Mouse (Mus musculus) adrenal gland, adult 10 weeks (tissue): ENCODE measurements around the gene Ube2l6. TPM values are rescaled to one million over a fixed set of nuclear protein-coding genes. Genes with fewer than 3 reads are reported as not detected.

Experiments
- polyA plus RNA-seq: library from polyadenylated mRNA; stranded (reverse); fragments of 350-450 nt; fragmentation: Illumina TruSeq; extraction: RNeasy Lipid Tissue Mini Kit (QIAGEN cat#74804); gene quantifications from one replicate; pipeline ENCODE4 v1.2.3, GENCODE M21; 2014; ENCODE audit warnings: low read depth, low replicate concordance

Ube2l6 gene
- 24.4 TPM for polyA plus RNA-seq

GRCm38 (mm10) chr2:84798493-84798921 is at the start of gene Ube2l6:
Gene Ube2l6 (plus strand): TSS chr2:84798828.

DNA sequence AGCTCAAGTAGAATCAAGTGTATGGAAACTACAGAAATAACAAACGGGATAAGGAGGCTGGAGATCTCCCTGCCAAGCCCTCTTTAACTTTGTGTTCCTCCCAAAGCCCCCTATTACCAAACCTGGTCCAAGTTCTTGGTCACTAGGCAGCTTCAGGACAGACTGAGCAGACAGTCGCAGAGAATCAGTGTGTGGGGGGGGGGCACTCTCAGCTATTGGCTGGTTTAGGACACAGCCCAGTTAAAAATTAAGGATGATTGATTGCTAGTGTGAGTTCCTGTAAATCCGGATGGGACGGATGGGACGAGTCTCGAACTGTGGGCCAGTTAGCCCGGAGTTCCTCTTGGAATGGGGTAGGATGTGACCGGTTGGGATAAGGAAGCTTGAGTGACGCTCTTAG is 23.4 kb upstream of the Ube2l6 start, which contains the start of gene Serping1:
Serping1 (minus strand) TSS at position 204 of the 400 bp plus-strand sequence.

GRCm38 (mm10) chr2:84822552-84822951 is 23.9 kb downstream of the Ube2l6 start, which contains the start of gene Smtnl1:
Gene Smtnl1 (minus strand): TSS chr2:84822652.

DNA sequence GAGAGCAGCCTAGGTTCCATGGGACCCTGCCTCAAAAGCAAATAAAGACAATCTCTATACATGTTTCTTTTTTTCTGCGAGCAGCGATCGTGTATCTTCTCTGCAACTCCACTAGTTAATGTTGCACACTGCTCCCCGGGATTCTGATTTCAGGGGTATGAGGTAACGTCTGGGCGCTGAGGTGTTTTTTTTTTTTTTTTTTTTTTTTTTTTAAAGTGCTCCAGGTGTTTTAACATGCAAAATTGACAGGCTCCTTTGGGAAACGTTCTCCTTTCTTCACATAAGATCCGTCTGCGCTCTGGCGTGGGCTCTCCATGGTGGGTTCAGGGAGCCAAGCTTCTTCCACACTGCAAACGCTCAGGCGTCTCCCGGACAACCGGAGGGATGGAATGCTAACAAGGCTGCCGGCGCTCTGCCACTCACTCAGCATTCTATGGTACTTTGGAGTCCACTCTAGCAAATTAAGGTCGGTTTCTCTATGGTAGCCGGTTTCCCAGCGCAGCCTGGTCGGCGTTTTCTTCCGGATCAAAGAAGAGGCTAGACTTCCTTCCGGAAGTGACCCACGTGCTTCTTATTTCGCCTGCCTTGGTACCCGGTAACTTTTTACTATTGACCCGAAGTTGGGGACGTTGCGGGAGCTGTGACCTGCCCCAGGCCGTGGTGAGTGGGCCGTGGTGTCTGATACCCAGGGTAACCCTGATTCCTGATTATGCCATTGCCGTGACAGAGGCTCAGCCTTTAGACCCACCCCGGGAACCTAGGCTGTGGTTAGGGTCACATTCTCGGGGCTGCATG is 28.1 kb downstream of the Ube2l6 start, which contains the start of gene Timm10:
Timm10 (plus strand) TSS at position 510 of the 795 bp plus-strand sequence.

DNA sequence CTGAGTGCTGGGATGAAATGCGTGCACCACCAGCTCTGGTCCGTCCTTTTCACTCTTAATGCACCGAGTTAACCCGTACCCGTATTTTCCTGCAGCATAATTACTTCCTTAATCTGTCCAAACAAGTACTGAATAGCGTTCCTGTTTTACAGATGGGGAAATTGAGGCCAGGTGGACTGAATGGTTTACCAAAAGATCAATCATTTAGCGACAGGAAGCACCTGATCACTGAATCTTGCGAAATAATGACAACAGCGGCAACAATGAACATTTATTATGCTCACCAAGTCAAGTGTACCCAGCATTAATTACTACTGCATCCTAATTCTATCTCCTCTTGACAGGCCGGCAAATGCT is 39.9 kb downstream of the Ube2l6 start, which contains the start of gene Slc43a1:
Slc43a1 (plus strand) TSS at position 258 of the 357 bp plus-strand sequence.

Other genes with a start within 250 kb of the Ube2l6 start
- gene Ctnnd1, start 148.1 kb upstream of the Ube2l6 start, polyA plus RNA-seq: 246 TPM
- gene Btbd18, start 139.7 kb upstream of the Ube2l6 start, polyA plus RNA-seq: not detected
- gene Selenoh, start 128.1 kb upstream of the Ube2l6 start, polyA plus RNA-seq: 14.6 TPM
- gene Gm28635, start 120.8 kb upstream of the Ube2l6 start, polyA plus RNA-seq: not detected
- gene Med19, start 120.4 kb upstream of the Ube2l6 start, polyA plus RNA-seq: 72.2 TPM
- 247 TPM for gene Tmx2, start 119.7 kb upstream of the Ube2l6 start, polyA plus RNA-seq
- 62.2 TPM for gene Zdhhc5, start 83.6 kb upstream of the Ube2l6 start, polyA plus RNA-seq
- 20.5 TPM for gene Clp1, start 71.5 kb upstream of the Ube2l6 start, polyA plus RNA-seq
- gene Ypel4, start 64.8 kb upstream of the Ube2l6 start, polyA plus RNA-seq: 2.9 TPM
- gene Gm19426, start 55.2 kb upstream of the Ube2l6 start, polyA plus RNA-seq: not detected
- gene Serping1, start 23.4 kb upstream of the Ube2l6 start, polyA plus RNA-seq: 25.4 TPM
- gene Smtnl1, start 23.8 kb downstream of the Ube2l6 start, polyA plus RNA-seq: not detected
- gene Timm10, start 28.2 kb downstream of the Ube2l6 start, polyA plus RNA-seq: 4.1 TPM
- gene Slc43a1, start 40.0 kb downstream of the Ube2l6 start, polyA plus RNA-seq: 3.0 TPM
- gene Rtn4rl2, start 87.9 kb downstream of the Ube2l6 start, polyA plus RNA-seq: not detected
- 88.1 TPM for gene Slc43a3, start 137.8 kb downstream of the Ube2l6 start, polyA plus RNA-seq
- gene Prg2, start 181.6 kb downstream of the Ube2l6 start, polyA plus RNA-seq: not detected
- gene Prg3, start 189.4 kb downstream of the Ube2l6 start, polyA plus RNA-seq: not detected
- gene Ssrp1, start 238.4 kb downstream of the Ube2l6 start, polyA plus RNA-seq: 126 TPM
- gene P2rx3, start 238.6 kb downstream of the Ube2l6 start, polyA plus RNA-seq: 0.99 TPM
- gene Tnks1bp1, start 249.2 kb downstream of the Ube2l6 start, polyA plus RNA-seq: 0.99 TPM